Mouse (Mus musculus): ENCODE data around the gene Hormad1. TPM values are rescaled to one million over a fixed set of nuclear protein-coding genes. Genes with fewer than 3 reads are reported as not detected.
"Not testable (repeated sequence)": the region's sequence is repeated elsewhere in the genome, so short reads cannot be mapped to it uniquely, and the experiment has no call there.

Hormad1 gene
- polyA plus RNA-seq, 1 experiment from 2014 or later: not detected

GRCm38 (mm10) chr3:95526622-95527211 lies 32.8 kb upstream of the Hormad1 start, which contains the start of gene Ctss:
TSS of gene Ctss (plus strand) at chr3:95526786.
- H3K36me3 ChIP-seq: no peaks in the 10 kb centered on the region
- no peak within 1 kb of the TSS for H3K27ac ChIP-seq (replicated peaks)
- ATAC-seq (ENCODE audit: extremely low read depth, insufficient number of reproducible peaks, low FRiP score, low TSS enrichment): no peak
- 0 out of 2 replicates have a peak, but pooled peaks cover 8% of the 10 kb centered on the region for H3K4me1 ChIP-seq
- H3K27me3 ChIP-seq (replicated peaks): no peaks in the 10 kb centered on the region
- H3K4me3 ChIP-seq: no peak within 1 kb of the TSS
- no peaks in the 10 kb centered on the region for H3K9me3 ChIP-seq
- no peak within 1 kb of the TSS for H3K4me2 ChIP-seq
- no peak within 1 kb of the TSS for H3K9ac ChIP-seq
- WGBS: 82% methylated on average over 8 of the region's 8 CpGs

GRCm38 (mm10) chr3:95529814-95530213 lies 29.7 kb upstream of the Hormad1 start:
- no peaks in the 10 kb centered on the region for H3K4me1 ChIP-seq
- ATAC-seq (ENCODE audit: extremely low read depth, insufficient number of reproducible peaks, low FRiP score, low TSS enrichment): no peak
- 80% methylated on average over 6 of the region's 6 CpGs for WGBS
- H3K27me3 ChIP-seq (replicated peaks): no peaks in the 10 kb centered on the region
- H3K4me3 ChIP-seq: no peak overlapping the region
- H3K36me3 ChIP-seq: no peaks in the 10 kb centered on the region
- no peak overlapping the region for H3K27ac ChIP-seq (replicated peaks)
- no peaks in the 10 kb centered on the region for H3K9me3 ChIP-seq
- no peak overlapping the region for H3K4me2 ChIP-seq
- no peak overlapping the region for H3K9ac ChIP-seq

GRCm38 (mm10) chr3:95531025-95531424 lies 28.5 kb upstream of the Hormad1 start:
- Histone ChIP-seq H3K27ac (replicated peaks) (no peak overlapping the region), H3K4me2 (no peak overlapping the region), H3K27me3 (replicated peaks) (no peaks in the 10 kb centered on the region), H3K9me3 (no peaks in the 10 kb centered on the region), H3K4me1 (no peaks in the 10 kb centered on the region), H3K9ac (no peak overlapping the region), H3K36me3 (no peaks in the 10 kb centered on the region), H3K4me3 (no peak overlapping the region)
- WGBS: 81% methylated on average over 1 of the region's 1 CpGs
- no peak for ATAC-seq (ENCODE audit: extremely low read depth, insufficient number of reproducible peaks, low FRiP score, low TSS enrichment)

GRCm38 (mm10) chr3:95533364-95533763 lies 26.1 kb upstream of the Hormad1 start:
- WGBS: 89% methylated on average over 5 of the region's 5 CpGs
- no peak for ATAC-seq (ENCODE audit: extremely low read depth, insufficient number of reproducible peaks, low FRiP score, low TSS enrichment)

GRCm38 (mm10) chr3:95534927-95535326 lies 24.6 kb upstream of the Hormad1 start:
- Histone ChIP-seq H3K4me1 (no peaks in the 10 kb centered on the region), H3K36me3 (no peaks in the 10 kb centered on the region), H3K9ac (no peak overlapping the region), H3K27me3 (replicated peaks) (no peaks in the 10 kb centered on the region; the same call in 1 of the 2 replicates), H3K9me3 (no peaks in the 10 kb centered on the region), H3K4me3 (no peak overlapping the region), H3K27ac (replicated peaks) (no peak overlapping the region), H3K4me2 (no peak overlapping the region)
- WGBS: 93% methylated on average over 1 of the region's 1 CpGs
- no peak for ATAC-seq (ENCODE audit: extremely low read depth, insufficient number of reproducible peaks, low FRiP score, low TSS enrichment)

More at GRCm38 (mm10) chr3:95533364-95533763, 26.1 kb upstream of the Hormad1 start:
- Histone ChIP-seq H3K27ac (replicated peaks) (no peak overlapping the region), H3K4me2 (no peak overlapping the region), H3K4me3 (no peak overlapping the region), H3K4me1 (no peaks in the 10 kb centered on the region), H3K36me3 (no peaks in the 10 kb centered on the region), H3K27me3 (replicated peaks) (no peaks in the 10 kb centered on the region), H3K9me3 (no peaks in the 10 kb centered on the region), H3K9ac (no peak overlapping the region)

- Histone ChIP-seq H3K4me2 (no peak overlapping the region), H3K9ac (no peak overlapping the region)
Observed at GRCm38 (mm10) chr3:95538936-95539335, 20.5 kb upstream of the Hormad1 start.

GRCm38 (mm10) chr3:95539837-95540236 lies 19.6 kb upstream of the Hormad1 start:
- Histone ChIP-seq H3K27me3 (replicated peaks) (no peaks in the 10 kb centered on the region; the same call in 1 of the 2 replicates), H3K36me3 (no peaks in the 10 kb centered on the region), H3K27ac (replicated peaks) (no peak overlapping the region), H3K9me3 (no peaks in the 10 kb centered on the region), H3K4me3 (no peak overlapping the region), H3K9ac (no peak overlapping the region), H3K4me1 (no peaks in the 10 kb centered on the region), H3K4me2 (no peak overlapping the region)
- ATAC-seq (ENCODE audit: extremely low read depth, insufficient number of reproducible peaks, low FRiP score, low TSS enrichment): no peak
- WGBS: 87% methylated on average over 4 of the region's 4 CpGs

More at GRCm38 (mm10) chr3:95538936-95539335, 20.5 kb upstream of the Hormad1 start:
- no peaks in the 10 kb centered on the region for H3K36me3 ChIP-seq
- WGBS: 87% methylated on average over 10 of the region's 10 CpGs
- no peak overlapping the region for H3K4me3 ChIP-seq
- no peaks in the 10 kb centered on the region for H3K4me1 ChIP-seq
- H3K9me3 ChIP-seq: no peaks in the 10 kb centered on the region
- no peak for ATAC-seq (ENCODE audit: extremely low read depth, insufficient number of reproducible peaks, low FRiP score, low TSS enrichment)
- no peak overlapping the region for H3K27ac ChIP-seq (replicated peaks)
- H3K27me3 ChIP-seq (replicated peaks): no peaks in the 10 kb centered on the region; the same call in 1 of the 2 replicates

GRCm38 (mm10) chr3:95541186-95541585 lies 18.3 kb upstream of the Hormad1 start:
- H3K36me3 ChIP-seq; H3K9ac ChIP-seq; H3K4me3 ChIP-seq; H3K27me3 ChIP-seq (replicated peaks); H3K4me1 ChIP-seq; H3K4me2 ChIP-seq; ATAC-seq (ENCODE audit: extremely low read depth, insufficient number of reproducible peaks, low FRiP score, low TSS enrichment); H3K27ac ChIP-seq (replicated peaks); H3K9me3 ChIP-seq: not testable (repeated sequence)
- 73% methylated on average over 2 of the region's 2 CpGs for WGBS

- Histone ChIP-seq H3K4me1 (no peaks in the 10 kb centered on the region), H3K9me3 (no peaks in the 10 kb centered on the region), H3K9ac (no peak overlapping the region), H3K27me3 (replicated peaks) (no peaks in the 10 kb centered on the region; the same call in 1 of the 2 replicates), H3K4me3 (no peak overlapping the region), H3K27ac (replicated peaks) (no peak overlapping the region), H3K4me2 (no peak overlapping the region), H3K36me3 (no peaks in the 10 kb centered on the region)
- no peak for ATAC-seq (ENCODE audit: extremely low read depth, insufficient number of reproducible peaks, low FRiP score, low TSS enrichment)
Observed at GRCm38 (mm10) chr3:95542171-95542570, 17.3 kb upstream of the Hormad1 start.

- 65% methylated on average over 7 of the region's 7 CpGs for WGBS
- no peak overlapping the region for H3K4me2 ChIP-seq
- H3K9me3 ChIP-seq: no peaks in the 10 kb centered on the region
Observed at GRCm38 (mm10) chr3:95542981-95543380, 16.5 kb upstream of the Hormad1 start.

GRCm38 (mm10) chr3:95550176-95550575 lies 9.3 kb upstream of the Hormad1 start:
- Histone ChIP-seq H3K36me3 (no peaks in the 10 kb centered on the region), H3K4me3 (no peak overlapping the region), H3K4me2 (no peak overlapping the region), H3K4me1 (no peaks in the 10 kb centered on the region), H3K27me3 (replicated peaks) (no peaks in the 10 kb centered on the region), H3K9me3 (no peaks in the 10 kb centered on the region), H3K27ac (replicated peaks) (no peak overlapping the region), H3K9ac (no peak overlapping the region)
- ATAC-seq (ENCODE audit: extremely low read depth, insufficient number of reproducible peaks, low FRiP score, low TSS enrichment): no peak
- WGBS: 67% methylated on average over 1 of the region's 1 CpGs

More at GRCm38 (mm10) chr3:95542981-95543380, 16.5 kb upstream of the Hormad1 start:
- no peak overlapping the region for H3K9ac ChIP-seq
- no peaks in the 10 kb centered on the region; the same call in 1 of the 2 replicates for H3K27me3 ChIP-seq (replicated peaks)
- H3K4me1 ChIP-seq: no peaks in the 10 kb centered on the region
- H3K4me3 ChIP-seq: no peak overlapping the region
- H3K27ac ChIP-seq (replicated peaks): no peak overlapping the region
- no peak for ATAC-seq (ENCODE audit: extremely low read depth, insufficient number of reproducible peaks, low FRiP score, low TSS enrichment)
- no peaks in the 10 kb centered on the region for H3K36me3 ChIP-seq

- Histone ChIP-seq H3K4me2 (no peak overlapping the region), H3K36me3 (no peaks in the 10 kb centered on the region)
- WGBS: 48% methylated on average over 3 of the region's 3 CpGs
Observed at GRCm38 (mm10) chr3:95553986-95554385, 5.5 kb upstream of the Hormad1 start.

More at GRCm38 (mm10) chr3:95553986-95554385, 5.5 kb upstream of the Hormad1 start:
- no peaks in the 10 kb centered on the region for H3K27me3 ChIP-seq (replicated peaks)
- no peaks in the 10 kb centered on the region for H3K9me3 ChIP-seq
- no peak for ATAC-seq (ENCODE audit: extremely low read depth, insufficient number of reproducible peaks, low FRiP score, low TSS enrichment)
- H3K4me3 ChIP-seq: no peak overlapping the region
- H3K27ac ChIP-seq (replicated peaks): no peak overlapping the region
- H3K9ac ChIP-seq: no peak overlapping the region
- no peaks in the 10 kb centered on the region for H3K4me1 ChIP-seq

All from heart, embryonic 13.5 days (tissue).